Mouse (Mus musculus): Measurements from ENCODE around the gene Slc10a2. TPM values are rescaled to one million over a fixed set of nuclear protein-coding genes. Genes with fewer than 3 reads are reported as not detected.

Gene Slc10a2
- total RNA-seq (2023; ENCODE audit: inconsistent age) = not detected in 4 replicates

GRCm38 (mm10) chr8:5105186-5105585 lies at the start of gene Slc10a2:
TSS of gene Slc10a2 (minus strand) at chr8:5105351.

